Mouse (Mus musculus) inflammation-experienced regulatory T-cells (primary cell): ENCODE measurements around the gene Olfr826. TPM values are rescaled to one million over a fixed set of nuclear protein-coding genes. Genes with fewer than 3 reads are reported as not detected.

Experiments used
- polyA plus RNA-seq, 2 experiments: library from polyadenylated mRNA; unstranded; fragments of 100-300 nt; shearing (Covaris generic); gene quantifications; one replicate each; pipeline ENCODE4 v1.2.1; 2017

Olfr826 gene
- polyA plus RNA-seq, result under 1 TPM; 0.19 to 0.62 TPM

DNA sequence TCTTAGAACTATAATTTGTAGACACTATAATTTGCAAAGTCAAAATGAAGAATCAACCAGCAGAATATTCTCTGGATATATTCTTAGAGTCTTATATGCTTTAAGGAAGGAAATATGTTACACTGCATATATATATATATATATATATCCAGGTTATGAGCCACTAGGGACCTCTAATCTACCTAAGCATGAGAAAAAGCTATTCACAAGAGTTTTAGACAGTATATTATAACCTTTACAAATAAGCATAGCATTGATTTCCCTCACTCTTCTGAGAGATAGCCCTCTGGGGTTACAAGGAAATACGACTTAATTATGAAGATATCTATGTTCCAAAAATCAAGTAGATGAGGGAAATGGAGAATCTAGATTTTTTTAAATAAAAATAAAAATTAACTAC, at the start of gene Olfr826:
Gene Olfr826 (minus strand): TSS at position 101 of the 400 bp plus-strand sequence.

DNA sequence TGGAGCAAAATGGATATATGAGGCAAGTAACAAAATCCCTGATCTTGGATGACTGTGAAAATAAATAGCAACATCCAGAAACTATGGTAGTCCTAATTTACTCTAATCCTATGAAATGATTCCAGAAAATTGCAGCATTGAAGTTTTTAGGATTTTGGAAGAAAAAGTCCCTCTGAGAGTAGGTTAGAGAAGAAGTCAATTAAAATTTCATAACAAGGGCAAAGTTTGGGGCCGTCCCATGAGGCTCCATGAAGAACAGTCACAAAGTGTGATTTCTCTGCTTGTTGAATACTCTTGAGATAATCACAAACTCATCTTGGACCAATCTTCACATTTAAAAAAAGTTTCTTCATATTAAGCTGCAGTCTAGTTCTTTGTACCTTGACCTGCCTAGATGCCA, 30.3 kb upstream of the Olfr826 start, which contains the start of gene Olfr827:
Gene Olfr827 (minus strand): TSS at position 101 of the 400 bp plus-strand sequence.

DNA sequence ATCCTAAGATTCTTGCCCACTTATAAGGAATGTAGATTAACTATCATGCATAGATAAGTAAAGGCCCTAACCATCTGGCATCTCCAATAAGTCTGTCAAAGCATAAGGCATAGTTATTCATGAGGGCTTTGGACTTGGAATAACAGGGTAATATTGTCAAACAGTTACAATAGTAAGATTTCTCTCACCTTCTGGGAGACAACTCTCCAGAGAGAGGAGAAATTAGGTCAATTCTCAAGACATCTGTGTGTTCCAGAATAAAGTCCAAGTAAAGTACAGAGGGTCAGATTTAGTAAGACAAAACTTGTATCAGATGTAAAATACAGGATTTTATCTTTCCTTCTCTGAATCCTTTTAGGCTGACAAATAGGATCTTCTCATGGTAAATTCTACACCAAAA, 17.3 kb downstream of the Olfr826 start, which contains the start of gene Olfr825:
Gene Olfr825 (minus strand): TSS at position 101 of the 400 bp plus-strand sequence.

DNA sequence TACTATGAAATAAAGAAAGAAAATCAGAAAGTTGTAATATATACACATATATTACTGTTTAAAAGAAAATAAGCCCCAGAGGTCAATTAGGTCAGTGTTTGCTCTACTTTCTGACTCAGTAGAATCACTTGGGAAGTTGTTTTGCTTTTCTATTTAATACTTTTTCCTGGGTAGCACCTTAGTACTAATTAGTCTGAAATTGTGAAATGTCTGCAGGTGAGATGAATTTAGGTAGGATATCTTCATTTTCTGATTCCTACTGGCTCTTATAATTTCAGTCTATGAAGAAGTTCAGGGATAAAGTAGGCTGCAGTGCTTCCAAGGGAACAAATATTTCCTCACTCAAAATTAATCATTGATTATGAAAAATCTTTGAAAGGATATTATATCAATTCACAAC, 54.1 kb downstream of the Olfr826 start, which contains the start of gene Olfr824:
Gene Olfr824 (minus strand): TSS at position 101 of the 400 bp plus-strand sequence.

Other genes with a start within 250 kb of the Olfr826 start
- gene Olfr818, start 235.1 kb downstream of the Olfr826 start, polyA plus RNA-seq, result not detected
- not detected for gene Olfr819, start 216.9 kb downstream of the Olfr826 start, polyA plus RNA-seq
- gene Olfr247, start 208.0 kb downstream of the Olfr826 start, polyA plus RNA-seq, result not detected
- gene Gm10310, start 199.1 kb downstream of the Olfr826 start, polyA plus RNA-seq, result 1 to 10 TPM in 1 of 2 experiments, under 1 TPM in 1; 0.16 to 1.0 TPM
- not detected for gene Olfr820, start 171.6 kb downstream of the Olfr826 start, polyA plus RNA-seq
- gene Olfr821, start 153.8 kb downstream of the Olfr826 start, polyA plus RNA-seq, result not detected
- 1 to 10 TPM in 1 of 2 experiments, under 1 TPM in 1; 0.07 to 1.0 TPM for gene Olfr822, start 113.0 kb downstream of the Olfr826 start, polyA plus RNA-seq
- not detected for gene Olfr823, start 68.8 kb downstream of the Olfr826 start, polyA plus RNA-seq
- under 1 TPM; 0.29 to 0.94 TPM for gene Olfr824, start 54.2 kb downstream of the Olfr826 start, polyA plus RNA-seq
- gene Olfr825, start 17.4 kb downstream of the Olfr826 start, polyA plus RNA-seq, result not detected
- not detected for gene Olfr827, start 30.2 kb upstream of the Olfr826 start, polyA plus RNA-seq
- under 1 TPM in 1 of 2 experiments, not detected in 1; 0.06 TPM for gene Neurod4, start 96.1 kb upstream of the Olfr826 start, polyA plus RNA-seq
- gene Tespa1, start 138.7 kb upstream of the Olfr826 start, polyA plus RNA-seq, result 100 to 1,000 TPM; 217 to 227 TPM
- under 1 TPM; 0.78 to 0.81 TPM for gene Vmn2r84, start 210.1 kb upstream of the Olfr826 start, polyA plus RNA-seq
- not detected for gene Vmn2r85, start 245.5 kb upstream of the Olfr826 start, polyA plus RNA-seq